Mouse (Mus musculus) liver, postnatal 0 days (tissue): ENCODE measurements around the gene Hoxa11.

ENCODE experiments used
- CTCF ChIP-seq: sonication (generic); IDR thresholded peaks from 2 replicates; pipeline ENCODE4 v1.5.1; 2016; ENCODE audit warnings: antibody characterized with exemption, low read depth
- EP300 ChIP-seq: IDR thresholded peaks from 2 replicates; pipeline ENCODE4 v1.6.1; 2016; ENCODE audit warnings: antibody characterized with exemption, low read depth, mild to moderate bottlenecking

- TF ChIP-seq EP300 (no peak), CTCF (no peak)
Measured at GRCm38 (mm10) chr6:52238976-52239375, 6.6 kb downstream of the Hoxa11 start.
